Mouse (Mus musculus): ENCODE data around the gene Lurap1l.

The Lurap1l gene

DNA sequence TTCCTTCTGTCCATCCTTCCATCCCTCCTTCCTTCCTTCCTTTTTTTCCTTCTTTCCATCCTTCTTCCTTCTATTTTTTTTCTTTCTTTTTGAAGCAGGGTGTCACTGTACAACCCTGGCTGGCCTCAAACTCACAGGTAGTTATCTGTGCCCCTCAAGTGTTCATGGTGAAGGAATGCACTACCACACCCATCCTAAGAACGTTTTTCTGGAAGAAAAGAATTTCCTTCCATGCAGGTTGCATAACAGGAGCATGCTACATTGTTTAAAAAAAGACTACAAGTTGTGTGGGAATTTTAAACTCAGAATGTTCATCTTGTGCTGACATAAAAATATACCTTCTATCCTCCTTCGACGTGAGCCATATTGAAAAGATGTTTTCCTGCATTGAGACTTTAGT is 7.4 kb downstream of the Lurap1l start:
- no peak for DNase-seq

DNA sequence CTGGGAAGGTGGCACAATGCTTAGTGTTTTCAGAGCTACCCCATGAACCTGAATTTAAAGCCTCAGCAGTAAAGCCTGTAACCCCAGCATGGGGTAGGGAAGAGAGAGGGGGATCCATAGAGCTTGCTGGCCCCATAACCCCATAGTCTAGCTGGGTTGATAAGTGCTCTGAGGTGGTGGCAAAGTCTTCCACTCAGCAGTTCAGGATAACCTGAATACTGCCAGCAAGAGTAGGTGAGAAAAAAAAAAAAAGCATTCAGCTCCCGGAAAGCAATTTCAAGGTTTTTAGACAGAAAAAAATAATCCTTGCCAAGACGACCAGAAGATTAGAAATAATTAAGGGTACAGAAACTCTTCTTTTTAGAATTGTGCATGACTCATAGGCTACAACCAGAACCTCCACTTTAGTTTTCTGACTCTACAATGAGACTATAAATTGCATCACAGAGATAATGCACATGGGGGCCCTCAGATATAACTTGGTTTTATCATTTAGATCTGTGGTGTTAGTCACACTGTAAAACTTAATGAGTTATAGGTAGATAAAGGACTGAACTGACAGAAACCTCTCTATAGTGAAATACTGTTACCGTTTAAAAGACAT is 8.2 kb downstream of the Lurap1l start:
- DNase-seq: no peak

DNA sequence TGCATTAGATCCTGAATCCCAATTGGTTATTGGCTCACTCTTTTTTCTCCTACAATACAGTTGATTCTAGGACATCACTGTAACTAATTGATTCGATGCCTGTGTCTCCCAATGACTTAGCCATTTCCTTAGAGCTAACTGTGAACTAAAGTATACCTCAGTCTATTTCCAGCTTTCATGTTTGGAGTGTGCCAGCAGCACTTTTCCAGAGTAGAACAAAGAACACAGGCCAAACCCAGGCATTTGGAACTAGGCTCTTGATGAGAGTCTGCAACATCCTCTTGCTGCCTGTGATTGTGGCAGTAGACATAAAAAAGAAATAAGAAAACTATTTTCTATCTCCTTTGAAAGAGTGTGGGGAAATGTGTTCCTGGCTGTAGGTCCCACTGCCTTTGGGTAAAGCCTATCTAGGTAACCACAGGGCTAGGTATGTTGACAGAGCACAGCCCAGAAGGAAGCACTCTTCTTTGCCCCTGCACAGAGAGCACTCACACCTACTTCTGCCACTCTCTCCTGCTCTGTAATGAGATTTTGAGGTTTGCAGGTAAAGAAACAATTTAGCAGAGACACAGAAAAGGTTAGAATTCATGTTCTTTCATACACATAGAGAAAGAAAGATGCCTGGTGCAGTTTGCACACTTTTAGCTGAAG is 8.9 kb downstream of the Lurap1l start:
- no peak for DNase-seq

DNA sequence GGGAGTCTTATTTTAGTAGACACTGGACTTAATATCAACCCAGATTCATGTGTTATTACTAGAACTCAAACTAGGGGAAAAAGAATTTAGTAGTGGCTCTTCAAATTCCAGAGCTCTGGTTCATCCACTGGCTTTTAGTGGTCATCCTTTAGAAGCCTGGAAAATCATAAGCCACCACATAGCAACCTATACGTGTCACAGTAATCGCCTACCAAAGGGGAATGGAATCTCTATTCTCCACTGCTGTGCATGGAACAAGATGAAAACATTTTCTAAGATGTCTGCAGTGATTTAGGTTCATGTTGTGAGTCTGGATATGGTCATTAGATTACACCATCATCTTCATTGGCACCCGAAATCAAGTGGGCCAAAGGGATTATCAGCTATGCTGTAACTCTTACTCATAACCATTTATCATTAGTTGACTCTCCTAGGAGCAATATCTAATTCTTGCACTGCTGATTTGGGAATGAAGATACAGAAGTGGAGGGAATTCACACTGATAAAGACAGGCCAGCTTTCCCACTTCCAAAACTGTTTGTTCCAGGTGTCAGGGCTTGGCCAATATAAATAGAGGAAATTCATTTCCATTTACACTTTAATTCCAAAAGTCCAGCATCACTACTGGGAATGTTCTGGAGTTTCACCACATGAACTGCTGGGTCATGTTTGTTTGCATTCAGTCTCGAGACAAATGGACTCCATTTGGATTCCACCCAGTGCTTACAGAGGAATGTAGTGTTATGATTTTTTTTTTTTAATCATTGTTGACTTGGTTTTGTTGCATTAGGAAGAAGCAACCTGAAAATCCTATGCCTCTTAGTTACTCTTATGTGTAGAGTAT is 11.4 kb downstream of the Lurap1l start:
- no peak for DNase-seq

DNA sequence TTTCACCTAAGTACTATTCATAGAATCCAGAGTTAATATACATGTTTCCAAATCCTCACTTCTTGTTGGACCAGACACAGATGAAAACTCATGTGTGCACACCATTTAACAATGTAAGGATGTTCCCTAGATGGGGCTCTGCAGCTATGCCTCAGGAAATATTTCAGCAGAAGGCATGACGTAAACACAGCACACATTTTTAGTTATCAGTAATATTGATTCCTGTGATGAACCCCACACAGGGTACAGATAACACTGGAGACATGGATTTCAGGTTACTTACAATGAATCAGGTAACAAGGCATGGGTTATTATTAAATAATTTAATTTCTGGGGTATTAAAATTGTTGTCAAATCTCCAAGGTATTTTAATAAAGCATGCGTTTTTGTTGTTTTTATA is 12.2 kb downstream of the Lurap1l start:
- DNase-seq: no peak

DNA sequence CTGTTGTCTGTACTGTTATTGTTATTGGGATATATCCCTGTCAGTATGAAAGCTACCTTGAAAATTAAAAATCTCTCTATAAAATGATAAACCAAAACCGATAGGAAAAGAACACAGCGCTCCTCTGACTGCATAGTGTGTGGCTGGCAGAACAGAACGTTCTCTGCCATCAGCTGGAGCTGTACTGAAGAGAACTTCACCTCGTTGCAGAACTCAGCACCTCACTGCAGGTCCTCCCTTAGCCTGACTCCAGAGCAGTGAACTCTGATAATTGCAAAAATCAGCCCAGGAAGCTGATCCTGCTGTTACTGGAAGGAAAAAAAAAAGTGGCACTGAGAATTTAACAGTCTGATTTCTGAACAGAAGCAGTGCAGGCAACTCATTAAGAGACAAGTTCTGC is 14.4 kb downstream of the Lurap1l start:
- DNase-seq: no peak

DNA sequence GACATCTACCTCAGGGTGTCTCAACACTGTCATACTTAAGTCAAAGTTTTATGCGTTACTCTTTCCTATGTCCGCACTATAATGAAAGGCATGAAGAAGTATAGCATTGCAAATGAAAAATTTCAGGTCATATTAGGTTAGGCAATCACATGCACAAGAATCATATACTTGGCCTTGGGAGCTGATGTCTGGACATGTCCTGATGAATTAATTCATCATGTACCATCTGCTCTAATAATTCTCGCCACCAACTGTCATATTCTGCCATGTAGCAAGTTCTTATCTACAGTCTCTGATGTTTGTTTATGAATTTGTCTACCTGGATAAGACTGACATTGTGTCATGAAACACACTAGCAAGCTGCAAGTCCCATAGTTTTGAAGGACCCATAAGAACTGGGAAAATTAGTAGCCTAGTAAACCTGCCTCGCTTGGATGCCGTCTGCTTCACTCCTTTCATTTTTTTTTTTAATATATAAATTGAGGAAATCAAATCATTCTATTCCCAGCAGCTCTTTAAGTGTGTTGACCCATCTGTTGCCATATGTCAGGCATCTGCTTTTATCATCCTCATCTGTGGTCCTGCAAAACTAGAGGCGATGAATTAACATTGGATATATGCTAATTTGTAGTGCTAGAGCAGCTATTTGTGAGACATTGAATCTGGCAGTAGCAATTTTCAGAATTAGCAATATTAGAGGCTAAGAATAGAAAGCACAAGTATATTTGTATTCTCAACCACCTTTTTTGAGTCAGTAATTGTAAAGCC is 15.5 kb downstream of the Lurap1l start:
- no peak for DNase-seq

DNA sequence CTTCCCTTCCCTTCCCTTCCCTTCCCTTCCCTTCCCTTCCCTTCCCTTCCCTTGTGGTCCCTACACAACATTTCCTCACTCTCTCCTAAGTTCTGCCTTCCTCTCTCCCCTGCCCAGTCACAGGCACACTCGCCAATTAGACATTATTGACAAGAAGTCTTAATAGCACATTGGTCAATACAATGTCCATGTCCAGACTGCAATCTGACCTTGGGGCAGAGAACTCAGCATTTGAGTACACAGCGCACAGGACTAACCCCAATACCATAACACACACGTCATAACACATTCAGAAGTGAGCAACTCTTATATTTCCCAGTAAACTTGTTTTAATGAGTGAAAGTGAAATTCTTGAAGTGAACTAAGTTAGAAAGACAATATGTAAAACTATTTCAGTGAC is 24.3 kb downstream of the Lurap1l start:
- DNase-seq: no peak

DNA sequence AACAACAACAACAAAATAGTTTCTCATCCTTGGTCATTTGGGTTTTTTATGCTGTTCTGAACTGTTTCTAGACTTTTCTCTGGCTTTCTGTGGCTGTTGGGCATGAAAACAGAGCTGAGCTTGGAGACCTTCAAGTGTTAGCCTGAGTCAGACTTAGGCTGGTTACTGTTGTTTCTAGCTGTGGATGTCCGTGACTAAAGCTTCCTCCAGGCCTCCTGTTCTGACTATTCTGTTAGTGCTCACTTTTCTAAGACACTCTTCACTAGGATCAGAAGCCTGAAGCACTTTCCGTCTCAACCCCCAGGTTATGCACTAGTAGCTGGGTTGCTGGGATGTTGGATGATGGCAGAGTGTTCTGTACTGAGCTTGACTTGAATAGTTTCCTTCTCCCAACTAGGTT is 28.7 kb downstream of the Lurap1l start:
- DNase-seq: no peak

DNA sequence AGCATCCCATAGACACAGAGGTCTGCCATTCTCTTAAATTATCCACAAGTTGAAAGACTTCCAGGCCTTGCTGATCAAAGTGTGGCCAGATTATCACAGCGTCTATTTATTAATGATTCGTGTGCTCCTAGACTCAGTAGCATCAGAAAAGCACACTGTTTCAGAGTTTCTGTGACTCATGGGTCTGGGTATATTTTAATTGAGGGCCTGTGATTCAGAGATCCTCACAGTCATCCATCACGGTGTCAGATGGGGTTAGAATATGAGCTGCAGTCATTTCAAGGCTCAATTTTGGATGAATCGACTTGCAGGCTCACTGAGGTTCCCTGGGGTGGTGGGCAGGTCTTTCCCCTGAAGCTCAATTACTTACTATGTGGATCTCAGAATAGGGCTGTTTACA is 30.5 kb downstream of the Lurap1l start:
- no peak for DNase-seq

DNA sequence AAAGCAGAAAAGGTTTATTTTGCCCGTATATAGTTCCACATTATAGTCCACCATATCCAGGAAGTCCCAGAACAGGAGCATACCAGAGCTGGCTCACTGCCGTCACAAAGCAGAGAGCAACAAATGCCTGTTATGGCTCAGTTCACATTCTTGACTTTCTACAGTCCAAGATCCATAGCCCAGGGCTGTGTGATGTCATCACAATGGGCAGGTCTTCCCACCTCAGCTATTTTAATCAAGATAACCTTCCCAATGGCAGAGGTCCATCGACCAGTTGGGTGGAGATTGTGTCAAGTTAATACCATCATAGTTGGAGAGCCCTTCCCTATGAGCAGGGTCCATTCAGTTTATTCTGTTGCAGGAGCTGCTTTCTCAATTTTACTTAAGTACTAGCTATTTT is 31.5 kb downstream of the Lurap1l start:
- no peak for DNase-seq

DNA sequence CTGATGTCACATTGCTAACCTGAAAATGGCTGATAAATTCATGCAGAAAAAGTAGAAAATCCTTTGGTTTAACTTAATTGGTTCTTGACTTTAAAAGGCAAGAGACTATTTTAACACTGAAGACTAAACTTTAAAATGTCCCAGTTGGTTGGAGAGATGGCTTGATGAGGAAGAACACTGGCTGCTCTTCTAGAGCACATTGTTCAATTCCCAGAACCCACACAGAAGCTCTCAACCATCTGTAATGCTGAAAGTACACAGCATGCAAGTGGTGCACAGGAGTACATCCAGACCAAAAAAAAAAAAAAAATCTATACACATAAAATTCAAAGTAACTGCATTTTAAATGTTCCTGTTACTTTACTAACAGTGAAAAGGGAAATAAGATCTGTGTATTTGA is 34.2 kb downstream of the Lurap1l start:
- no peak for DNase-seq

DNA sequence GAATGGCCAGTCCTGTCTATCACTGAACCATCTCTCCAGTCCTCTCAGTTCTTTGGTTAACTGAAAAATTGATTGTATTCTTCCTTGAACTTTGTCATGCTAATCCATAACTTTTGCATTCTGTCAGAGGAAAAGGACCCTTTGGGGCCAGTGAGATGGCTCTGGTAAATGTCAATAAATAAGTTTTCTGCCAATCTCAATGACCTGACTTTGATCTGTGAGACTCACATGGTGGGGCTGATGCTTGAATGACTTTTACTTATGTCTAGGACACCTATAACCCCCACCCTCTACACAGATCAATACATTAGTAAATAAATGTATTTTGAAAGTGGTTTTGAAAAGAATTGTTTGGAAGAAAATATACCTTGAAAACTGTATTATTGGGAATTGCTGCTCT is 38.7 kb downstream of the Lurap1l start:
- DNase-seq: no peak

DNA sequence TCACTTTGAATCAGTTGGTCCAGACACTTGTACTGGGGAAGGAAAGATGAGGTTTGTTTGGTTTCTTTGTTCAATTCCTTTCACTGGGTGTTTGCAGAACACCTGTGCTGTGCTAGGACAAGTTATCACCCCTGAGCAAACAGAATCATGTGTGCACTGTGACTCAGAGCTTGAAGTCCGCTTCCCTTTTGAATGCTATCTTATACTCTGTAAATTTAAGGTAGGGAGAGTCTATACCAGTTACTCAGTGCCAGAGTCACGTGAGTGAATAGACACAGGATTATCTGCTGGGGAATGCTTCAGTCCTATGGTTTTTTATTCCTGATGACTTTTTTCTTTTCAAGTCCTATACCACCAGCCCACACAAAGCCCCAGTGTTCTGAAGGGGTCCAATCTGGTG is 39.3 kb downstream of the Lurap1l start:
- DNase-seq: no peak

DNA sequence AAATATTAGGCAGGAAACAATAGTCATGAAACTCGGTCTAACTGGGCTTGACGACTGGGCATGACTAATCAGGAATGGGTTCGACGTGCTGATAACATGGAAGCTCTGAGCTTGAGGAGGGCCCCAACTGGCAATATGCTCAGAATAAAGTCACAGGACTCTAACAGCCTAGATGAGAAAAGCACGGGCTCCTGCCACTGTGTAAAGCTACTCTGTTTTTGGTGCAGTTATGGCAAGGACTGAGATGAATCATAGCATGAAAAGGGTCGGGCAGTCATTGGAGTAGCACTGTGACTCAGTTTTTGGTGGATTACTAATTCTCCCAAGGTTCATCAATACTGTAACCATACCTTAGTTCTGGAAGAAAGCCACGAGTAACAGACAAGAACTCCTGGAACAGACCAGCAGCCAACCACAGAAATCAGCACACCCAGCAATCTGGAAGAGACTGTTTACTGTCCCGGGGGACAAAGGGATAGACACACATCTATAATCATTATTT is 39.9 kb downstream of the Lurap1l start:
- no peak for DNase-seq

DNA sequence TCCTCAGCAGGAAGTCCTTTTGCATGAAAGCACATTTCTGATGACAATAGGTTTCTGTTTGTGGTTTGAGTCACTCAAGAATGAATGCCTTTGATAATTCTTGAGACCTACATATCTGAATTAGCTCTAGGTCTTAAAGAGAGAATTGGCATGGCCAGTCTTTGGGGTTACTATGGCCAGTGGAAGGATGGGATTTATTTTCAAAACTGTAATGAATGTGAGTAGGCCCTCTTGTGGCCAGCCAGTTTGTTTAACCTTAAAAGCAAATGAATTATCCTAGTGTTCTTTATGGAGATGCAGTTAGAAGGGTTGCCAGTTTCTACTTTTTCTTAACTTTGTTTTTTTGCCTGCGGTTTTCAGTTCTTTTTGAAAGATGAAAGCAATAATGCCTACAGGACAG is 42.2 kb downstream of the Lurap1l start:
- no peak for DNase-seq

DNA sequence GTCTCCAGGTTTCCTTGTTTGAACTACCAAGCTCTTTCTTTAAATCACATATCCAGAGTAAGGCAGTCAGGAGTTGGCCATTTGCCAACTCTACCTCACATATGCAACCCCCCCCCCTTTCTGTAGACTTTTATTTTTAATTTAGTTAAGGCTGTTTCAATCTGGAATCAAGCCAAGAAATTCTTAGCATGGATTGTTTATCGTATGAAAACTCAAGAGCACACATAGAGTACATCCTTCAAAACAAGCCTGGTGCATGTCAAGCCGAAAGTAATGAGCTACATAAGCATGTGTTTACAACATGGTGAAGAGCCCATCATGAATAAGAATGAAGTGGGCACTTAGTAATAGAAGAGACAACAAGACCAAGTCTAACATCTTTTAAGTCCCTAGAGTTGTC is 45.5 kb downstream of the Lurap1l start:
- no peak for DNase-seq

DNA sequence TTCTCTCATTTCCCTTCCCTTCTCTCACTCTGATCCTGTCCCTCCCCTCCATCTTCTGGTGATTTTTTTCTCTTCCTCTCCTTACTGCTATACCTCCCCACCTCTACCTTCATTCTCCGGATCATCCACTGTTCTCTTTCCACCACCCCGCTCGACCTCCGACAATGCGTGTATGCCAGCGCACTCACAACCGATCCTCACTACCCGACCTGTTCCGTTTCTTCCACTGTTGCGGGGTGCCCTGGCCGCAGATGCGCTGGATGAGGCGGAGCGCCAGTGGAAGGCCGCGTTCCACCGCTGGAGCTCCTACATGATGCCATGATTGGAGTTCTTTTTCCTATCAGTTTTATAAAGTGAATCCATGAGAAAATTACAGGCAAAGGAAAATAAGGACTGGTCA is 57.1 kb downstream of the Lurap1l start:
- no peak for DNase-seq

DNA sequence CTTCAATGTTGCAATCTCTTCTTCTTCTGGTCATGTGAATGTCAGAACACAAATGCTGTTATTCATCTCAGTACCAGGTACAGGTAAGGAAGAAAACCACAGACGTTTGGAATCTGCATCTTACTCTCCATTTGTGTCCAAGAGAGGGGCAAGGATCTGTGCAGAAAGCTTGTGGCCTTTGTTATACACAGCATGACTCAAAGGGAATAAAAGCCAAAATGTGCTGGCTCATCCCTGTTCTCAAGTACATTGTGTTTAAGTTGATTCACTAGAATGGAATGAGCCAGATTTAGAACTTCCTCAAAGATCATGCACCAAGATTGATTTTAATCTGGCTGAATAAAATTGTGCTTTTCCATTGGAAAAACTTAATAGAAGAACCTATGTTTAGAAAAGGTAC is 61.4 kb downstream of the Lurap1l start:
- no peak for DNase-seq

DNA sequence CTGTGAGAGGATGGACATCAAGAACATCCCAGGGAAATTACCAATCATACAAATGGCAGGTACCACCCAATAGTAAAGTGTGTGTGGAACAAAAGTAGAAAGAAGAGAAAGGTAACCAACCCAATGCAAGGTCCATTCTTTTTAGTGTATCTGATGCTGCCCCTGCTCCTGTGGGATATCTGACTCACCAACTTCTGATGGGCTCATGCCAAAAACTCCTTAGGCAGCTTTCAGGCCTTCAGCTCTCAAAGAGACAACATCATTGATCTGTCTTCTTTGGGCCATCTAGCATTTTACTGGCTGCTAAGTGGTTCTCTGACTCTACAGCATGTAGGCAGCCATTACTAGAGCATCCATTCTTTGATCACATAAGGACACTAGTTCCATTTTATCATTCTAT is 63.5 kb downstream of the Lurap1l start:
- DNase-seq: no peak

DNA sequence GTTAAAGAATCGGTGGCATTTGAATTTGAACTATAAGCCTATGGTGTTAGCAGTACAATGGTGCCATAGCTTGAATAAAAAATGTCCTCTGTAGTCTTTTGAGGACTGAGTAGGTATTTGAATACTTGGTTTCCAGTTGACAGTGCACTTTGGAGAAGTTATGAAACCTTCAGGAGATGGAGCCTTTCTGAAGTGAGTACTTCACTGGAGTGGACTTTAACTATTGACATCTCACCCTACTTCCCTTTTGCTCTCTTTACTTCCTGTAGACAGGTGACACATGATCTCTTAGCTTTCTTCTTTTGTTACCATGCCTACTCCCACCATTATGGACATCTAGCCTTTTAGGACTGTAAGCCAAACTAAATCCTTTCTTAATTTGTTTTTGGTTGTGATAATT is 80.4 kb downstream of the Lurap1l start:
- no peak for DNase-seq

DNA sequence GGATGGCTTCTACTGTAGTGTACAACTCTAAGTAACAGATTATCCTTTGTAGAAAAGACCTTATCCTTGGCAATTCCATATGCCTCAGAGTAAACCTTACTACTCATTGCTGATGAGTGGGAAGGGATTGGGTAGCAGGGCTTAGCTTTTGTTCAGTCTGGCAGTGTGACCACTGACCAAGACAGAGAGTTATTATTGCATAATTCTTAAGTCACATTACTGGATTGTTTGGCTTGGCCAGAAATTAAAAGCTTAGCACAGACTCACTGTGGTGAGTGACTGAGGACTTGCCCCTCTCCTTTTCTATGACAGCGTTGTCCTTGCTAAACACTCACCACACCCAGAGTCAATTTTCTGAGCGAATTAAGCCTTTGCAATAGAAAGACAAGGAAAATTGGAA is 93.1 kb downstream of the Lurap1l start:
- DNase-seq: no peak

All from thymus, postnatal 25 days (tissue).